Mouse (Mus musculus) heart, embryonic 16.5 days (tissue): ENCODE data around the gene Fau. TPM values are rescaled to one million over a fixed set of nuclear protein-coding genes. Genes with fewer than 3 reads are reported as not detected.

Source experiments
- ATAC-seq: fragments of 200-750 bp; cut with Nextera tagmentation; replicated peaks from 2 replicates; pipeline ENCODE4 v1.8.0; 2017; ENCODE audit warnings: moderate number of reproducible peaks; ENCODE audit not compliant: insufficient read depth, low FRiP score; ENCODE audit errors: extremely low read depth
- H3K27ac ChIP-seq: fragments of 300-500 bp; sonication (generic); 2 replicates; pipeline ENCODE4 v1.5.1; 2014; ENCODE audit warnings: mild to moderate bottlenecking, low read length, control low read depth, moderate library complexity
- H3K27me3 ChIP-seq: fragments of 300-500 bp; sonication (generic); 2 replicates; pipeline ENCODE4 v1.6.1; 2014; ENCODE audit warnings: low read length, mixed read lengths; ENCODE audit not compliant: control insufficient read depth, insufficient read depth
- H3K36me3 ChIP-seq: fragments of 300-500 bp; sonication (generic); 2 replicates; pipeline ENCODE4 v1.6.1; 2014; ENCODE audit not compliant: control insufficient read depth, insufficient read depth
- H3K4me1 ChIP-seq: fragments of 300-500 bp; sonication (generic); 2 replicates; pipeline ENCODE4 v1.6.1; 2014; ENCODE audit warnings: low read length, mixed read lengths; ENCODE audit not compliant: control insufficient read depth, insufficient read depth
- H3K4me2 ChIP-seq: fragments of 300-500 bp; sonication (generic); 2 replicates; pipeline ENCODE4 v1.6.1; 2014; ENCODE audit warnings: low read depth, mild to moderate bottlenecking, control low read depth, low read length
- H3K4me3 ChIP-seq: fragments of 300-500 bp; sonication (generic); 2 replicates; pipeline ENCODE4 v1.5.1; 2014; ENCODE audit warnings: mild to moderate bottlenecking, control low read depth, low read length
- H3K9ac ChIP-seq: fragments of 300-500 bp; sonication (generic); 2 replicates; pipeline ENCODE4 v1.6.1; 2014; ENCODE audit warnings: low read length, control low read depth
- H3K9me3 ChIP-seq: fragments of 300-500 bp; sonication (generic); replicated peaks from 2 replicates; pipeline ENCODE4 v1.6.1; 2016; ENCODE audit warnings: low read length; ENCODE audit not compliant: control insufficient read depth
- WGBS: fragments of 180-500 bp; shearing (Covaris S2); extraction: QIAGEN DNeasy Blood & Tissue Kit; methylation state at CpG from one replicate; pipeline ENCODE4 v1.1.7; 2014; 5-methylcytosine and 5-hydroxymethylcytosine counted together
- microRNA-seq: library from miRNA; unstranded; fragments of <30 nt; microRNA quantifications from one replicate; pipeline ENCODE4, GENCODE M21; 2017
- polyA plus RNA-seq: library from polyadenylated mRNA; unstranded; fragments of >200 nt; fragmentation: Nextera tagmentation; extraction: Ambion mirVana; gene quantifications from 2 replicates; pipeline ENCODE4 v1.2.1, GENCODE M21; 2015

Gene Fau
- polyA plus RNA-seq, 1 experiment from 2014 or later = 354 TPM

GRCm38 (mm10) chr19:6102169-6102853 lies 44.7 kb downstream of the Fau start:
- Histone ChIP-seq H3K9ac (no peak overlapping the region), H3K36me3 (no peaks in the 10 kb centered on the region), H3K9me3 (no peaks in the 10 kb centered on the region), H3K4me1 (no peaks in the 10 kb centered on the region), H3K27me3 (no peaks in the 10 kb centered on the region), H3K4me2 (no peak overlapping the region), H3K27ac (no peak overlapping the region), H3K4me3 (no peak overlapping the region)
- WGBS = 67% methylated on average over 6 of the region's 6 CpGs
- ATAC-seq = no peak

DNA sequence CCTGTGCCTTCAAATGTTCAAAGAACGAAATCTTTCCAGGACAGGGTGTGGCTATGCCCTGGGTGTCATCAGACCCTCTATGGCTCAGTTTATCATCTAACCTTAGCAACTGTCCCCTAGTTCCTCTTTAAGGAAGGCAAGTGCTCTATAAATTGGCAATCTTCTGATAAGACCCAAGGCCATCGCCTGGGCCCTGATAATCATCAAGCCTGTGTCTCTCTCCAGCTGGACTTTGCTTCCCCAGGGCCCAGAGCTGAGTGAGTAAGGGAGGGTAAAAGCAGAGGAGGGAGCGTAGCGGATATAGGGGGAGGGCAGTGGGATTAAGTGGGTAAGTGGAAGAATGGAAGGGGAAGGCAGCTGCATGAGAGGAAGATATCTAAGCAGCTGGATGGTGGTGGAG lies 46.8 kb downstream of the Fau start:
- Histone ChIP-seq H3K27me3 (no peaks in the 10 kb centered on the region), H3K9me3 (no peaks in the 10 kb centered on the region), H3K27ac (no peak overlapping the region), H3K4me3 (no peak overlapping the region), H3K4me1 (no peaks in the 10 kb centered on the region), H3K9ac (no peak overlapping the region), H3K36me3 (no peaks in the 10 kb centered on the region), H3K4me2 (no peak overlapping the region)
- 64% methylated on average over 4 of the region's 4 CpGs for WGBS
- ATAC-seq = no peak

GRCm38 (mm10) chr19:6105586-6105985 lies 47.9 kb downstream of the Fau start, which contains the start of gene Naaladl1:
Naaladl1 (plus strand) TSS chr19:6105782.
- Histone ChIP-seq H3K36me3 (no peaks in the 10 kb centered on the region), H3K9ac (no peak within 1 kb of the TSS), H3K4me3 (no peak within 1 kb of the TSS), H3K27me3 (no peaks in the 10 kb centered on the region), H3K27ac (no peak within 1 kb of the TSS), H3K4me1 (no peaks in the 10 kb centered on the region), H3K9me3 (no peaks in the 10 kb centered on the region), H3K4me2 (no peak within 1 kb of the TSS)
- no peak for ATAC-seq
- WGBS = 80% methylated on average over 7 of the region's 7 CpGs

Small RNA genes within 50 kb of the gene (microRNA-seq; reads per million reads assigned to microRNA genes)
- 1.6 reads per million for gene Mir6988

Other genes with a start within 250 kb of the Fau start
- gene Frmd8, start 182.6 kb upstream of the Fau start, polyA plus RNA-seq = 33.6 and 34.8 TPM in 2 replicates
- 4.6 and 5.0 TPM in 2 replicates for gene Slc25a45, start 180.0 kb upstream of the Fau start, polyA plus RNA-seq
- gene Tigd3, start 163.7 kb upstream of the Fau start, polyA plus RNA-seq = 1.5 and 1.6 TPM in 2 replicates
- 97.5 and 103 TPM in 2 replicates for gene Dpf2, start 144.8 kb upstream of the Fau start, polyA plus RNA-seq
- 12.4 and 12.6 TPM in 2 replicates for gene Cdc42ep2, start 133.0 kb upstream of the Fau start, polyA plus RNA-seq
- 48.3 and 55.2 TPM in 2 replicates for gene Pola2, start 93.6 kb upstream of the Fau start, polyA plus RNA-seq
- 0.07 TPM in 1 of 2 replicates, not detected in the other for gene Slc22a20, start 71.7 kb upstream of the Fau start, polyA plus RNA-seq
- 9.5 and 10.0 TPM in 2 replicates for gene Capn1, start 41.9 kb upstream of the Fau start, polyA plus RNA-seq
- 15.8 and 18.6 TPM in 2 replicates for gene Syvn1, start 11.3 kb upstream of the Fau start, polyA plus RNA-seq
- 60.4 and 67.4 TPM in 2 replicates for gene Mrpl49, start 59 bp upstream of the Fau start, polyA plus RNA-seq
- gene Znhit2, start 3.3 kb downstream of the Fau start, polyA plus RNA-seq = 21.8 and 24.7 TPM in 2 replicates
- gene Tm7sf2, start 10.5 kb downstream of the Fau start, polyA plus RNA-seq = 6.6 and 8.7 TPM in 2 replicates
- gene Vps51, start 19.4 kb downstream of the Fau start, polyA plus RNA-seq = 49.0 and 50.7 TPM in 2 replicates
- not detected in 2 replicates for gene Tmem262, start 22.2 kb downstream of the Fau start, polyA plus RNA-seq
- 0.56 and 1.3 TPM in 2 replicates for gene Gm28374, start 24.4 kb downstream of the Fau start, polyA plus RNA-seq
- 46.1 and 48.1 TPM in 2 replicates for gene Zfpl1, start 27.1 kb downstream of the Fau start, polyA plus RNA-seq
- gene Cdca5, start 27.1 kb downstream of the Fau start, polyA plus RNA-seq = 26.9 and 28.1 TPM in 2 replicates
- gene AC131692.1, start 36.6 kb downstream of the Fau start, polyA plus RNA-seq = 0.30 and 0.49 TPM in 2 replicates
- 0.27 and 3.9 TPM in 2 replicates for gene Naaladl1, start 47.9 kb downstream of the Fau start, polyA plus RNA-seq
- 32.3 and 33.9 TPM in 2 replicates for gene Sac3d1, start 60.8 kb downstream of the Fau start, polyA plus RNA-seq
- 20.5 and 25.1 TPM in 2 replicates for gene Snx15, start 70.5 kb downstream of the Fau start, polyA plus RNA-seq
- gene Batf2, start 83.1 kb downstream of the Fau start, polyA plus RNA-seq = 0.11 TPM in 1 of 2 replicates, not detected in the other
- gene Arl2, start 83.7 kb downstream of the Fau start, polyA plus RNA-seq = 77.2 and 84.5 TPM in 2 replicates
- gene Majin, start 126.5 kb downstream of the Fau start, polyA plus RNA-seq = not detected in 2 replicates
- gene Gpha2, start 168.5 kb downstream of the Fau start, polyA plus RNA-seq = 0.25 TPM in 1 of 2 replicates, not detected in the other
- gene Ppp2r5b, start 178.0 kb downstream of the Fau start, polyA plus RNA-seq = 22.6 and 23.4 TPM in 2 replicates
- 8.0 and 8.9 TPM in 2 replicates for gene Atg2a, start 183.8 kb downstream of the Fau start, polyA plus RNA-seq
- 63.7 and 73.2 TPM in 2 replicates for gene Ehd1, start 218.9 kb downstream of the Fau start, polyA plus RNA-seq
- gene Cdc42bpg, start 248.6 kb downstream of the Fau start, polyA plus RNA-seq = 0.64 and 0.67 TPM in 2 replicates